Mouse (Mus musculus) cortical plate, adult 2 months (tissue): ENCODE results near the gene Trp53bp2. TPM values are rescaled to one million over a fixed set of nuclear protein-coding genes. Genes with fewer than 3 reads are reported as not detected.

Experiments
- H3K27ac ChIP-seq: fragments of 200-500 bp; 2 replicates; pipeline ENCODE4 v1.5.1; 2012; ENCODE audit warnings: low read length, control low read depth, inconsistent platforms; ENCODE audit not compliant: insufficient read depth
- H3K4me1 ChIP-seq: fragments of 200-500 bp; 2 replicates; pipeline ENCODE4 v1.6.1; 2011; ENCODE audit warnings: low read length; ENCODE audit not compliant: control insufficient read depth, insufficient read depth
- H3K4me3 ChIP-seq: fragments of 200-500 bp; 2 replicates; pipeline ENCODE4 v1.5.1; 2011; ENCODE audit warnings: mild to moderate bottlenecking, low read length, control low read depth; ENCODE audit not compliant: insufficient read depth
- CTCF ChIP-seq: fragments of 200-500 bp; IDR thresholded peaks from 2 replicates; pipeline ENCODE4 v1.5.1; 2011; ENCODE audit warnings: mild to moderate bottlenecking, control low read depth, low read length; ENCODE audit not compliant: insufficient read depth; ENCODE audit errors: extremely low read depth
- POLR2A ChIP-seq: fragments of 200-500 bp; IDR thresholded peaks from 2 replicates; pipeline ENCODE4 v1.6.1; 2011; ENCODE audit warnings: mild to moderate bottlenecking, low read length, control low read depth; ENCODE audit not compliant: insufficient read depth; ENCODE audit errors: extremely low read depth
- polyA plus RNA-seq: library from polyadenylated mRNA; depleted of rRNA; stranded (reverse); fragments of >200 nt; gene quantifications from 2 replicates; pipeline ENCODE4 v1.2.3, GENCODE M21; 2012

Trp53bp2 gene
- polyA plus RNA-seq, 1 experiment: 13.4 TPM

DNA sequence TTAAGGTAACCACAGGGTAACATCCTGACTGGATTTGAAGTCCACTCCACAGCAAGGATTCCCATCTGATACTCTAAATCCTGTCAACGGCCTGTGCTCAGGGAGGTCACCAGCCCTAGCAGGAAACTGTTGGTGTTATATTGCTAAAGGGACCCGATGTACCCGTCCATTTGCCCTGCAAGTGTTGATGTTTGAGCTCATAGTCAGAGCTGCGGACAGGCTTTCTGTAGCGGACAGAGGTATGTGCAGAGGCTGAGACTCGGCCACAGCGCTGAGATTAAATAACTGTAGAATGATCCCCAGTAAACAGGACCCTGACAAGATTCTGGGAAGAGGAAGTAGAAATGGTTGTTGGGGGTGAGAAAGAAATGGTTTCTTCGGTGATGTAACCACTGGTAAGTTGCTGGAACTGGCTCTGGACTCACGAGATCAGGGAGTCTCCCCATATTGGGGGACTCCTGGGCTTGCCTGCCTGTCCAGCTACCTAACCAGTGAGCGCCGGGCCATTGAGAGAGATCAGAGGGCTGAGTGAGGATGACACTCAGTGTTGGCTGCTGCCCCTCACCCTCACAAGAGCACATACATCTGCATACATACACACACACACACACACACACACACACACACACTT, 30.7 kb upstream of the Trp53bp2 start:
- H3K4me3 ChIP-seq: no peak overlapping the region
- H3K4me1 ChIP-seq: peaks cover 3% of the 10 kb centered on the region; the same call in 1 of the 2 replicates
- no peak overlapping the region for H3K27ac ChIP-seq
- TF ChIP-seq CTCF (no peak), POLR2A (no peak)

DNA sequence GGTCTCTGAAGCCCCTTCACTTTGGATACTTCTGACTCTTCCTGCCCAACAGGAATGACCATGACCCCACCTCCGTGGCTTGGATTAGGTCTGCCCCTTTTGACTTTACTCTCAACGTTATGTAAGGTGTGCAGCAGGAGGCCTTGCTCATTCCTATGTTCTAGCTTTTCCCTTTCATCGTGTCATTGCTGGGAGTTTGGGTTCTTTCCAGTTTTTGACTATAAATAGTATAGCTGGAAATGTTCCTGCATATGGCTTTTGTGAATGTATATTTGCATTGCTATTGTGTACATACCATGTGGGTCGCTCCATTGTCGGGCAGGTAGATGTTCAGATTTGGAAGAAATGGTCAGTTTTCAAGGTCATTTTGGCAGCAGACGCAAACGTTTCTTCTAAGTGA, 30.1 kb upstream of the Trp53bp2 start:
- H3K27ac ChIP-seq: no peak overlapping the region
- peaks cover 3% of the 10 kb centered on the region; the same call in 1 of the 2 replicates for H3K4me1 ChIP-seq
- TF ChIP-seq CTCF: no peak
- no peak for TF ChIP-seq POLR2A
- no peak overlapping the region for H3K4me3 ChIP-seq

DNA sequence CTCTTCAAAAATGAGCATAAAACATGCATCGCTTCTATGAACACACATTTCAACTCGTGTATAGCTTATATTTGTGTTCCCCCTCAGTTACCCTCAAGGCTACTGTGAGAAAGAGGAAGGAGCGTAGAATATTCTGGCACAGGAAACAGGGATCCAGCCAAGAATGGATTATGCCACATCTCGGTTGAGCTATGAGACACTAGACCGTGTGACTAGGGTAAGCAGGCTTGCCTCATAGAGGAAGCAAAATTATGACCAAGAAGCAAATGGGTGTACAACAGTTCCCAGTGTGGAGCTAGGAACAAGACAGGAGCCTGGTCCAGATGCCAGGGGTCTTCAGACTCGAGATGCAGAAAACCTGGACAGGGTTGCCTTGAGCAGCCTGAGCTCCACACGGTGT, 28.3 kb upstream of the Trp53bp2 start:
- peaks cover 3% of the 10 kb centered on the region; the same call in 1 of the 2 replicates for H3K4me1 ChIP-seq
- TF ChIP-seq POLR2A (no peak), CTCF (no peak)
- H3K27ac ChIP-seq: no peak overlapping the region
- no peak overlapping the region for H3K4me3 ChIP-seq

DNA sequence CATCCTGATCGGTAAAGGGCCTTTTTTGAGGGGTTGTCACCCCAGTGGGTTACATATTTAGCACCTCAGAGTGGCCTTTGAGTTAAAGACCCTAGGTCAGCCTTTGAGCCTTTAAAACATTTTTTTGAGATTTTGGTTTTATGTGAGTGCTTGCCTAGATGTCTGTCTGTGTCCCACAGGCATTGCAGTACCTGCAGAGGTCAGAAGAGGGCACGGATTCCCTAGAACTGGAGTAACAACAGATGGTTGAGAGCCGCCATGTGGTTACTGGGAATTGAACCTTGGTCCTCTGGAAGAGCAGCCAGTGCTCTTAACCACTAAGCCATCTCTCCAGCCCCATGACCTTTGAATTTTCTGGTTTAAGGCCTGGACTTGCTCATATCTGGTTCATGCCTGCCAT, 27.6 kb upstream of the Trp53bp2 start:
- no peak for TF ChIP-seq POLR2A
- TF ChIP-seq CTCF: no peak
- peaks cover 3% of the 10 kb centered on the region; the same call in 1 of the 2 replicates for H3K4me1 ChIP-seq
- H3K27ac ChIP-seq: no peak overlapping the region
- H3K4me3 ChIP-seq: no peak overlapping the region

DNA sequence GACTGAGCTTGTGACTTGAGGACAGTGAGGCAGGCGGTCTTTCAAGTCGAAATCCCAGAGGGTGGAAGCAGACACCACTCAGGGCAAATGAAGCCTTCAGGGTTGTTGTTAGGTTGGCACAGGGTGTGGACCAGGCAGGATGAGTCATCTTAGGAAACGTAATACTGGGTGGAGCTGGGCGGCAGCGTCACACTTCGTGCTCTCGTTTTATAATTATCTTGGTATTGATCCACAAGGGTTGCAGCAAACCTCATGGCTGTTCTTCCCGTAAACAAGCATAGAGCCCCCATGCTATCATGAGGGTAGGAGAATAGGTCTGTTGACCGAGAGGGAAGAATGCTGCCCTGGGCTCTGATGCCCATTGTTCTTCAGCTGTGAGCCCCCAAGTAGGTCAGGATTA, 25.9 kb upstream of the Trp53bp2 start:
- TF ChIP-seq CTCF: no peak
- no peak for TF ChIP-seq POLR2A
- Histone ChIP-seq H3K27ac (no peak overlapping the region), H3K4me3 (no peak overlapping the region), H3K4me1 (peaks cover 3% of the 10 kb centered on the region; the same call in 1 of the 2 replicates)

DNA sequence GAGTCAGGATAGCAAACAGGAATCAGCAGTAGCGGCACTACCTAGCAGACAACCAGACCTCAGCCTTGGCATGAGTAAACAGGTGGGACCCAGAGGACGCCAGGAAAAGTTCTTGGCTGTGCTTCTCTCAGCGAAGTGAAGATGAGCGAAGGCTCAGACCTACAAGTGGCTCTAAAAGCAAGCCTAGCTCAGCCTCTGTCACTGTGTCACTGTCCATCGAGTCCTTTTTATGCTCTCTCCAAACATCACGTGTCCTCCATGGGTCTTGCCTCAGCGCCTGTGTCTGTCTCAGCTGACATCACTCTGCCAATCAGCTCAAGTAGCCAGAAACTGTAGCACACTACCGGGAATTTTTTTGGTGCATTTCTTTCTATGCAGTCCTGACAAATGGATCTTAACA, 22.5 kb upstream of the Trp53bp2 start:
- TF ChIP-seq CTCF (no peak), POLR2A (no peak)
- Histone ChIP-seq H3K27ac (no peak overlapping the region), H3K4me3 (no peak overlapping the region), H3K4me1 (no peaks in the 10 kb centered on the region)

DNA sequence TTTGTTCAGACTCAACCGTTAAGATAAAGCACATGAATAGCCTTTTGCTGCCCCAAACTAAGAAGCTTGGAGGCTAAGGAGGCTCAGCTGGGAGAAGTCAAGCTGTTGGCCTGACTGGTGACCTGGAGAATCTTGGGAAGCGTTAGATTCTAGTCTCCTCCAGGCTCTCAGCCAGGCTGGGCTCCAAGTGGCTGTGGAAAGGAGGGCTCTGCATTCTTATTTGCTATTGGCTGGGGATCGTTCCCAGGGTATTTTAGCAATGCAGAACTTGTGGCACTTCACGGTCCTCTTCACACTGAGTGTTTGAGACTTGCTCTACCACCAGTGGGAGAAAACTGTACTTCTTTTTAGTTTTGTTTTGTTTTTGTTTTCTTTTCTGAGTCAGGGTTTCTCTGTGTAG, 20.2 kb upstream of the Trp53bp2 start:
- no peak overlapping the region for H3K27ac ChIP-seq
- TF ChIP-seq POLR2A (no peak), CTCF (no peak)
- no peak overlapping the region for H3K4me3 ChIP-seq
- H3K4me1 ChIP-seq: no peaks in the 10 kb centered on the region

DNA sequence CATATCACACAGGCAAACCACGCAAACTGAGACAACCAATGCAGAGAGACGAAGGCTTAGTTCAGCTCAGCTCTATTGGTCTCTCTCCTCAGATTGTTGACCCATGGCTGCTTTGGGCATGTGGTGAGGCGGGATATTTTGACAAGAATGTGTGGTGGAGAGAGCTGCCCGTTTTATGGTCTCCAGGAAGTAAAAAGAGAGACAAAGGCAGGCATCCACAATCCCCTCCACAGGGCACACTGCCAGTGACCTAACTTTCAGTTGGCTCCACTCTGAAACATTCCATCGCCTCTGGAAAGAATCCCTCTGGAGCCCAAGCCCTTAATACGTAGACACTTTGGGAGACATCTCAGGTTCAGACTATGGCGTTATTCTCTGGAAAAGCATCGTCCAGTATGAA, 10.8 kb upstream of the Trp53bp2 start:
- Histone ChIP-seq H3K27ac (no peak overlapping the region), H3K4me1 (no peaks in the 10 kb centered on the region), H3K4me3 (no peak overlapping the region)
- TF ChIP-seq CTCF: no peak
- TF ChIP-seq POLR2A: no peak

DNA sequence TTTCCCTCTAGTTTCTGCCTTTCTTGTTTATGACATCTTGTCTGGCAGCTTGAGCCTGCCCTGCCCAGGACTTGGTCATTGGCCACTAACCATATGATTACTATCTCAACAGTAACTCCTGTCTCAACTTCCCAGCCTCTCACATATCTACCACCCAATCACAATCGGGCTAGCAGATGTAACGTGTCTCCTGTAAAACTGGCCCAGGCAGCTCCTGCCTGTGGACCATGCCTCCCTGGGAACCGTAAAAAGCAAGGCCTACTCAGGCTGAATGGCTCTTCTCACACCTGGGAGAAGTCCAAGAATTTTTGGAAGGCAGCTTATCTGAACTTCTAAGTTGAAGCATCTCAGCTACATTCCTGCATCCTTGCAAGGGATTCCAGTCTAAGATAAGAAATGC, 10.2 kb upstream of the Trp53bp2 start:
- TF ChIP-seq POLR2A (no peak), CTCF (no peak)
- Histone ChIP-seq H3K4me3 (no peak overlapping the region), H3K27ac (no peak overlapping the region), H3K4me1 (no peaks in the 10 kb centered on the region)

DNA sequence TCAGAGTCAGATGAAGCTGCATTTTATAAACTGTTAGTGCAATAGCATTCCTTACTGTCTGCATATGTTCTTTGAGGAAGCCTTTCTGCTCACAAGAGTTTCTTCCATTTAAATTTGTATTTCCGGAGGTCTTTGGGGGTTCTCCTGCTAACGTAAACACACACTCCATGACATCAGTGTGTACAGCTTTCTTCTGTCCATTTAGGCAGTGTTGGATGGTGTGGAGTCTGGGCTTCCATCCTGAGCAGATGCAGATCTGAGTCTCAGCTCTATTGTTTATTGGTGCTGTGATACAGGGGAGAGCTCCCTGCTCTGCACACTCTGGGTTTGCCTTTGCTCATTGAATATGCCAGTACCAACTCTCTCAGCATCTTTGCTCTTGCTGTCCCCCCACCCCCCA, 9.8 kb upstream of the Trp53bp2 start:
- H3K27ac ChIP-seq: no peak overlapping the region
- TF ChIP-seq CTCF (no peak), POLR2A (no peak)
- H3K4me3 ChIP-seq: no peak overlapping the region
- H3K4me1 ChIP-seq: no peaks in the 10 kb centered on the region
